In the genomic region with DNA sequence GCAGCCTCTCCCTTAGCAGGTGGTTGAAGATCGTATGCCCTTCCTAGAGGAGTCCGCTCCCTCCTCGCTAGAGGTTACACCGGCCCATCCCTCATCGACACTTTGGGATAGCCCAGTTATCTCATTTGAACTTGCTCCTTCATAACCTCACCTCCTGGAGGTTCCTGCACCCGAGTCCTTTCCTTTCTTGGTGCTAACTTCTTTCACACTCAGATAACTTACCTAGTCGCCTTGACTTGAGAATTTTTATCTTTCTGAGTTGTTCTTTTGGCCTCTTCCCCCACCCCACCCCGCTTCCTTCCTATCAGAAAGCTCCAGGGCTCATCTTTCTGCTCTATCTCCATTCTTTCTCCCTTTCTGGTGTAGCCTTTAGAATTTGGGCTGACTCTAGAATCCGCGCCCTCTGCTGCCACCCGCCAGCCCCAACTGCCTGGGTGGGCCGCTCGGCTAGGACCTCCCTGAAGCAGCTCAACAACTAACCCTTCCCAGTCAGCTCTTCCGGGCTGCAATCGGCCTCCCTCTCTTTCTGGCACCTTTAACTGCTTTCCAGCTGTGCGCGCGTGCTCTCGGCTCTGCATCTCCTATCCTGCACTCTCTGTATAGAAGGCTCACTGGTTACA, we compare ENCODE assay signal across 8 mouse cellular contexts. TPM values are rescaled to one million over a fixed set of nuclear protein-coding genes. Genes with fewer than 3 reads are reported as not detected.
DNase-seq lines count a peak whose midpoint lies in the region; ATAC-seq and TF ChIP-seq lines count a peak whose summit lies in the region.

No protein-coding gene starts in this region.

- H3K4me3 ChIP-seq in kidney, embryonic 15.5 days (replicated peaks): peak overlapping the region; percentile 89
- peak overlapping the region; percentile 87 for H3K4me3 ChIP-seq in heart, postnatal 0 days (ENCODE audit: low read depth, low read length)
- H3K4me3 ChIP-seq in liver, embryonic 14.5 days (ENCODE audit: insufficient read depth in 1 of 2, low read depth in 2 of 2, low read length in 2 of 2): peak overlapping the region; percentile 59 to 69
- peak overlapping the region; percentile 11 for H3K4me3 ChIP-seq in small intestine, adult 2 months (ENCODE audit: low read depth, low read length)

- H3K36me3 ChIP-seq in kidney, embryonic 15.5 days: no peaks in the 10 kb centered on the region
- no peaks in the 10 kb centered on the region for H3K36me3 ChIP-seq in heart, postnatal 0 days (replicated peaks; ENCODE audit: control insufficient read depth, insufficient read depth, low read length)
- no peaks in the 10 kb centered on the region for H3K36me3 ChIP-seq in liver, embryonic 14.5 days (replicated peaks; ENCODE audit: control insufficient read depth, insufficient read depth, low read depth)
- no peaks in the 10 kb centered on the region for H3K36me3 ChIP-seq in small intestine, adult 2 months (ENCODE audit: control insufficient read depth, insufficient read depth, low read length)

- TF ChIP-seq POLR2A in small intestine, adult 2 months (IDR thresholded peaks at IDR 0.05; ENCODE audit: low read depth, low read length): no peak

- H3K4me1 ChIP-seq in kidney, embryonic 15.5 days: peaks cover 30% of the 10 kb centered on the region
- peaks cover 27% of the 10 kb centered on the region for H3K4me1 ChIP-seq in heart, postnatal 0 days (ENCODE audit: control insufficient read depth, insufficient read depth)
- H3K4me1 ChIP-seq in liver, embryonic 14.5 days (replicated peaks; ENCODE audit: control insufficient read depth in 2 of 2, insufficient read depth in 2 of 2, low read length in 1 of 2): peaks cover 18 to 33% of the 10 kb centered on the region in 2 experiments
- H3K4me1 ChIP-seq in small intestine, adult 2 months (ENCODE audit: control insufficient read depth, insufficient read depth, insufficient read length, low read length): no peaks in the 10 kb centered on the region

- H3K27ac ChIP-seq in kidney, embryonic 15.5 days: peak overlapping the region; percentile 93
- peak overlapping the region; percentile 95 for H3K27ac ChIP-seq in heart, postnatal 0 days (ENCODE audit: low read depth)
- H3K27ac ChIP-seq in liver, embryonic 14.5 days: peak overlapping the region; percentile 81
- peak overlapping the region; percentile 2; the same call in 1 of the 2 replicates for H3K27ac ChIP-seq in small intestine, adult 2 months (ENCODE audit: insufficient read depth, low read depth, low read length)

- WGBS in kidney, embryonic 15.5 days: 7% methylated on average over 19 of the region's 19 CpGs
- 14% methylated on average over 19 of the region's 19 CpGs for WGBS in heart, postnatal 0 days
- WGBS in liver, embryonic 14.5 days (ENCODE audit: insufficient replicate concordance): 3% methylated on average over 19 of the region's 19 CpGs
- 15% methylated on average over 19 of the region's 19 CpGs for WGBS in small intestine, adult 2 months

- H3K9me3 ChIP-seq in kidney, embryonic 15.5 days (replicated peaks): no peaks in the 10 kb centered on the region
- H3K9me3 ChIP-seq in heart, postnatal 0 days (replicated peaks; ENCODE audit: control insufficient read depth, low read length): no peaks in the 10 kb centered on the region
- H3K9me3 ChIP-seq in liver, embryonic 14.5 days (ENCODE audit: control insufficient read depth, low read length): no peaks in the 10 kb centered on the region

- H3K27me3 ChIP-seq in kidney, embryonic 15.5 days: no peaks in the 10 kb centered on the region
- no peaks in the 10 kb centered on the region for H3K27me3 ChIP-seq in heart, postnatal 0 days (ENCODE audit: control insufficient read depth, insufficient read depth, low read length)
- no peaks in the 10 kb centered on the region for H3K27me3 ChIP-seq in liver, embryonic 14.5 days (ENCODE audit: control insufficient read depth, insufficient read depth, low read length)
- peaks cover 14% of the 10 kb centered on the region for H3K27me3 ChIP-seq in small intestine, adult 2 months (ENCODE audit: control insufficient read depth, insufficient read depth, low read length)

- TF ChIP-seq EP300 in heart, postnatal 0 days (IDR thresholded peaks at IDR 0.05; ENCODE audit: low read depth): no peak
- TF ChIP-seq EP300 in liver, embryonic 14.5 days (IDR thresholded peaks at IDR 0.05; ENCODE audit: low read depth): peak; percentile 69

- TF ChIP-seq CTCF in heart, postnatal 0 days (IDR thresholded peaks at IDR 0.05; ENCODE audit: low read depth): no peak
- peak; percentile 11; the same call in 1 of the 2 replicates for TF ChIP-seq CTCF in liver, embryonic 14.5 days (IDR thresholded peaks at IDR 0.05; ENCODE audit: low read depth)
- TF ChIP-seq CTCF in small intestine, adult 2 months (IDR thresholded peaks at IDR 0.05; ENCODE audit: extremely low read depth, insufficient read length, insufficient replicate concordance, low read depth, low read length): no peak

- peak; percentile 49 for ATAC-seq in kidney, embryonic 15.5 days (replicated peaks; ENCODE audit: low FRiP score)
- ATAC-seq in common myeloid progenitor, adult 5-6 weeks (replicated peaks; ENCODE audit: low read depth, poor library complexity, severe bottlenecking): peak; percentile 62
- no peak; the same call in 1 of the 2 replicates for ATAC-seq in heart, postnatal 0 days (ENCODE audit: insufficient read depth, low read depth)
- peak; percentile 78 for ATAC-seq in liver, embryonic 14.5 days (ENCODE audit: insufficient read depth)

- DNase-seq in kidney, adult 11 months: no peak
- peak; percentile 46 for DNase-seq in heart, postnatal 0 days (ENCODE audit: low spot score)
- DNase-seq in liver, embryonic 14.5 days (ENCODE audit: low read depth in 3 of 3, low spot score in 3 of 3): peak; percentile 66 to 72 (median 68)
- DNase-seq in layer of hippocampus, postnatal 10 days (ENCODE audit: low spot score in 2 of 2): no peak
- no peak for DNase-seq in cerebellum, adult 9-10 months

- no peak overlapping the region for H3K9ac ChIP-seq in kidney, embryonic 15.5 days
- no peak overlapping the region for H3K9ac ChIP-seq in heart, postnatal 0 days (replicated peaks; ENCODE audit: low read depth, low read length)
- peak overlapping the region; percentile 84 for H3K9ac ChIP-seq in liver, embryonic 14.5 days (replicated peaks)

- H3K4me2 ChIP-seq in kidney, embryonic 15.5 days: peak overlapping the region; percentile 84
- peak overlapping the region; percentile 78 for H3K4me2 ChIP-seq in heart, postnatal 0 days (ENCODE audit: low read depth, low read length)
- peak overlapping the region; percentile 89 for H3K4me2 ChIP-seq in liver, embryonic 14.5 days (ENCODE audit: low read depth)

RNA-seq across cellular contexts. Expression of gene Slc12a4, which starts 0.9 kb away (rescaled TPM):
- polyA plus RNA-seq in kidney, embryonic 15.5 days (2015; fragmentation: Nextera tagmentation; extraction: Ambion mirVana): 30.1 and 33.9 TPM in 2 replicates
- 1.9 and 8.1 TPM in 2 replicates for total RNA-seq in common myeloid progenitor, adult 5-6 weeks (2017)
- total RNA-seq in heart, postnatal 0 days (2014; rRNA removed; ENCODE audit: low replicate concordance): 36.7 and 40.7 TPM in 2 replicates
- 32.8 and 34.9 TPM in 2 replicates for polyA plus RNA-seq in heart, postnatal 0 days (2015; fragmentation: Nextera tagmentation; extraction: Ambion mirVana)
- polyA plus RNA-seq in liver, embryonic 14.5 days (2012; rRNA removed): 8.3 and 11.1 TPM in 2 replicates
- 6.9 and 8.9 TPM in 2 replicates for polyA plus RNA-seq in liver, embryonic 14.5 days (2014; fragmentation: Nextera tagmentation; extraction: Ambion mirVana)
- polyA plus RNA-seq in small intestine, adult 2 months (2012; rRNA removed): 6.8 and 8.9 TPM in 2 replicates
- total RNA-seq in layer of hippocampus, postnatal 10 days (2021): 10 to 100 TPM; 28.3 to 32.2 TPM

RNA-seq across cellular contexts. Expression of gene Dpep3, which starts 12.4 kb away (rescaled TPM):
- not detected in 2 replicates for polyA plus RNA-seq in kidney, embryonic 15.5 days (2015; fragmentation: Nextera tagmentation; extraction: Ambion mirVana)
- total RNA-seq in common myeloid progenitor, adult 5-6 weeks (2017): not detected in 2 replicates
- not detected in 2 replicates for total RNA-seq in heart, postnatal 0 days (2014; rRNA removed; ENCODE audit: low replicate concordance)
- not detected in 2 replicates for polyA plus RNA-seq in heart, postnatal 0 days (2015; fragmentation: Nextera tagmentation; extraction: Ambion mirVana)
- polyA plus RNA-seq in liver, embryonic 14.5 days (2012; rRNA removed): not detected in 2 replicates
- polyA plus RNA-seq in liver, embryonic 14.5 days (2014; fragmentation: Nextera tagmentation; extraction: Ambion mirVana): not detected in 2 replicates
- polyA plus RNA-seq in small intestine, adult 2 months (2012; rRNA removed): 0.05 and 0.06 TPM in 2 replicates
- total RNA-seq in layer of hippocampus, postnatal 10 days (2021): not detected

RNA-seq across cellular contexts. Expression of gene Lcat, which starts 23.6 kb away (rescaled TPM):
- polyA plus RNA-seq in kidney, embryonic 15.5 days (2015; fragmentation: Nextera tagmentation; extraction: Ambion mirVana): 1.3 and 2.8 TPM in 2 replicates
- 0.32 and 1.4 TPM in 2 replicates for total RNA-seq in common myeloid progenitor, adult 5-6 weeks (2017)
- 0.93 TPM in 1 of 2 replicates, not detected in the other for total RNA-seq in heart, postnatal 0 days (2014; rRNA removed; ENCODE audit: low replicate concordance)
- polyA plus RNA-seq in heart, postnatal 0 days (2015; fragmentation: Nextera tagmentation; extraction: Ambion mirVana): 0.51 and 0.56 TPM in 2 replicates
- polyA plus RNA-seq in liver, embryonic 14.5 days (2012; rRNA removed): 40.2 and 41.2 TPM in 2 replicates
- 47.0 and 50.7 TPM in 2 replicates for polyA plus RNA-seq in liver, embryonic 14.5 days (2014; fragmentation: Nextera tagmentation; extraction: Ambion mirVana)
- polyA plus RNA-seq in small intestine, adult 2 months (2012; rRNA removed): 0.72 and 2.6 TPM in 2 replicates
- 10 to 100 TPM; 30.1 to 30.7 TPM for total RNA-seq in layer of hippocampus, postnatal 10 days (2021)

RNA-seq across cellular contexts. Expression of gene Dus2, which starts 24.3 kb away (rescaled TPM):
- 20.5 and 23.3 TPM in 2 replicates for polyA plus RNA-seq in kidney, embryonic 15.5 days (2015; fragmentation: Nextera tagmentation; extraction: Ambion mirVana)
- 9.7 and 17.6 TPM in 2 replicates for total RNA-seq in common myeloid progenitor, adult 5-6 weeks (2017)
- total RNA-seq in heart, postnatal 0 days (2014; rRNA removed; ENCODE audit: low replicate concordance): 8.5 and 9.8 TPM in 2 replicates
- 8.6 and 9.0 TPM in 2 replicates for polyA plus RNA-seq in heart, postnatal 0 days (2015; fragmentation: Nextera tagmentation; extraction: Ambion mirVana)
- polyA plus RNA-seq in liver, embryonic 14.5 days (2012; rRNA removed): 6.8 and 8.7 TPM in 2 replicates
- polyA plus RNA-seq in liver, embryonic 14.5 days (2014; fragmentation: Nextera tagmentation; extraction: Ambion mirVana): 9.8 and 10.5 TPM in 2 replicates
- polyA plus RNA-seq in small intestine, adult 2 months (2012; rRNA removed): 2.5 and 5.2 TPM in 2 replicates
- total RNA-seq in layer of hippocampus, postnatal 10 days (2021): 10 to 100 TPM; 20.9 to 21.5 TPM

RNA-seq across cellular contexts. Expression of gene Psmb10, which starts 28.6 kb away (rescaled TPM):
- polyA plus RNA-seq in kidney, embryonic 15.5 days (2015; fragmentation: Nextera tagmentation; extraction: Ambion mirVana): 43.8 and 44.5 TPM in 2 replicates
- 51.3 and 62.1 TPM in 2 replicates for total RNA-seq in common myeloid progenitor, adult 5-6 weeks (2017)
- 77.8 and 87.4 TPM in 2 replicates for total RNA-seq in heart, postnatal 0 days (2014; rRNA removed; ENCODE audit: low replicate concordance)
- 95.3 and 101 TPM in 2 replicates for polyA plus RNA-seq in heart, postnatal 0 days (2015; fragmentation: Nextera tagmentation; extraction: Ambion mirVana)
- polyA plus RNA-seq in liver, embryonic 14.5 days (2012; rRNA removed): 49.8 and 51.8 TPM in 2 replicates
- 61.5 and 68.5 TPM in 2 replicates for polyA plus RNA-seq in liver, embryonic 14.5 days (2014; fragmentation: Nextera tagmentation; extraction: Ambion mirVana)
- 503 and 1,032 TPM in 2 replicates for polyA plus RNA-seq in small intestine, adult 2 months (2012; rRNA removed)
- total RNA-seq in layer of hippocampus, postnatal 10 days (2021): 10 to 100 TPM; 70.2 to 82.5 TPM

Comparison
In these comparisons a context has a peak if more than half of its experiments do, and no peak if none do; other contexts are left out.
1. H3K27ac ChIP-seq: peak in every context shown above with its lines; median percentile 95 in heart, postnatal 0 days; 93 in kidney, embryonic 15.5 days; 81 in liver, embryonic 14.5 days; 2 in small intestine, adult 2 months.
2. H3K4me3 ChIP-seq: peak in every context shown above with its lines; median percentile 89 in kidney, embryonic 15.5 days; 87 in heart, postnatal 0 days; 64 in liver, embryonic 14.5 days; 11 in small intestine, adult 2 months.
3. DNase-seq: peak in heart, postnatal 0 days (single experiment) and liver, embryonic 14.5 days (3 of 3); none in kidney, adult 11 months (single experiment), layer of hippocampus, postnatal 10 days (0 of 2) and cerebellum, adult 9-10 months (single experiment).
4. RNA of gene Lcat, which starts 23.6 kb away (polyA plus RNA-seq): 40.2 to 50.7 TPM in liver, embryonic 14.5 days; 1.3 to 2.8 TPM in kidney, embryonic 15.5 days, 0.72 to 2.6 TPM in small intestine, adult 2 months and 0.51 to 0.56 TPM in heart, postnatal 0 days; every median in the first group is over 10 times any median in the second.
5. Peak in every context shown above with its lines, with median percentiles within 50 percentile points of each other: H3K4me2 ChIP-seq.